Mouse (Mus musculus): ENCODE measurements around the gene Tmem101. TPM values are rescaled to one million over a fixed set of nuclear protein-coding genes. Genes with fewer than 3 reads are reported as not detected.
"Not testable (repeated sequence)": the region's sequence is repeated elsewhere in the genome, so short reads cannot be mapped to it uniquely, and the experiment has no call there.

The Tmem101 gene
- polyA plus RNA-seq, 1 experiment from 2014 or later = 26.0 TPM

GRCm38 (mm10) chr11:102167539-102167938 lies 11.3 kb upstream of the Tmem101 start:
- no peak overlapping the region for H3K4me2 ChIP-seq
- 87% methylated on average over 5 of the region's 5 CpGs for WGBS
- no peak for DNase-seq (ENCODE audit: low spot score)
- no peak overlapping the region for H3K27ac ChIP-seq (ENCODE audit: low read depth, low read length)
- peaks cover 39% of the 10 kb centered on the region for H3K36me3 ChIP-seq (ENCODE audit: control insufficient read depth, insufficient read depth, low read length)
- no peaks in the 10 kb centered on the region for H3K27me3 ChIP-seq (replicated peaks; ENCODE audit: control insufficient read depth, insufficient read depth, low read length)
- 0 out of 2 replicates have a peak, but pooled peaks cover 3% of the 10 kb centered on the region for H3K4me1 ChIP-seq (replicated peaks; ENCODE audit: control insufficient read depth, insufficient read depth, low read length)
- no peaks in the 10 kb centered on the region for H3K9me3 ChIP-seq (ENCODE audit: control insufficient read depth, low read length)
- ATAC-seq (replicated peaks; ENCODE audit: low FRiP score) = no peak
- no peak overlapping the region for H3K4me3 ChIP-seq (ENCODE audit: low read depth, low read length)
- H3K9ac ChIP-seq (ENCODE audit: low read depth, low read length) = no peak overlapping the region

GRCm38 (mm10) chr11:102165971-102166722 lies 9.9 kb upstream of the Tmem101 start:
- no peak for ATAC-seq (replicated peaks; ENCODE audit: low FRiP score)
- Histone ChIP-seq H3K27me3 (replicated peaks; ENCODE audit: control insufficient read depth, insufficient read depth, low read length) (no peaks in the 10 kb centered on the region), H3K4me2 (no peak overlapping the region), H3K36me3 (ENCODE audit: control insufficient read depth, insufficient read depth, low read length) (peaks cover 43% of the 10 kb centered on the region), H3K9me3 (ENCODE audit: control insufficient read depth, low read length) (no peaks in the 10 kb centered on the region), H3K27ac (ENCODE audit: low read depth, low read length) (no peak overlapping the region), H3K4me3 (ENCODE audit: low read depth, low read length) (no peak overlapping the region), H3K4me1 (replicated peaks; ENCODE audit: control insufficient read depth, insufficient read depth, low read length) (0 out of 2 replicates have a peak, but pooled peaks cover 3% of the 10 kb centered on the region), H3K9ac (ENCODE audit: low read depth, low read length) (no peak overlapping the region)
- WGBS = 66% methylated on average over 6 of the region's 6 CpGs
- no peak for DNase-seq (ENCODE audit: low spot score)

GRCm38 (mm10) chr11:102159781-102160180 lies 3.6 kb upstream of the Tmem101 start:
- Histone ChIP-seq H3K4me1 (replicated peaks; ENCODE audit: control insufficient read depth, insufficient read depth, low read length) (peaks cover 3% of the 10 kb centered on the region), H3K4me3 (ENCODE audit: low read depth, low read length) (no peak overlapping the region), H3K4me2 (no peak overlapping the region), H3K9me3 (ENCODE audit: control insufficient read depth, low read length) (no peaks in the 10 kb centered on the region), H3K27ac (ENCODE audit: low read depth, low read length) (no peak overlapping the region), H3K9ac (ENCODE audit: low read depth, low read length) (no peak overlapping the region), H3K27me3 (replicated peaks; ENCODE audit: control insufficient read depth, insufficient read depth, low read length) (no peaks in the 10 kb centered on the region), H3K36me3 (ENCODE audit: control insufficient read depth, insufficient read depth, low read length) (peaks cover 22% of the 10 kb centered on the region)
- no peak for DNase-seq (ENCODE audit: low spot score)
- 72% methylated on average over 5 of the region's 5 CpGs for WGBS
- no peak for ATAC-seq (replicated peaks; ENCODE audit: low FRiP score)

GRCm38 (mm10) chr11:102158024-102158423 lies 1.8 kb upstream of the Tmem101 start:
- H3K4me3 ChIP-seq (ENCODE audit: low read depth, low read length); H3K27ac ChIP-seq (ENCODE audit: low read depth, low read length); DNase-seq (ENCODE audit: low spot score); H3K4me1 ChIP-seq (replicated peaks; ENCODE audit: control insufficient read depth, insufficient read depth, low read length); H3K27me3 ChIP-seq (replicated peaks; ENCODE audit: control insufficient read depth, insufficient read depth, low read length); H3K4me2 ChIP-seq; H3K9me3 ChIP-seq (ENCODE audit: control insufficient read depth, low read length); ATAC-seq (replicated peaks; ENCODE audit: low FRiP score); H3K9ac ChIP-seq (ENCODE audit: low read depth, low read length): not testable (repeated sequence)
- peaks cover 13% of the 10 kb centered on the region for H3K36me3 ChIP-seq (ENCODE audit: control insufficient read depth, insufficient read depth, low read length)
- WGBS = 80% methylated on average over 2 of the region's 2 CpGs

GRCm38 (mm10) chr11:102156786-102157089 lies 534 bp upstream of the Tmem101 start:
- DNase-seq (ENCODE audit: low spot score) (no peak), ATAC-seq (replicated peaks; ENCODE audit: low FRiP score) (no peak)
- Histone ChIP-seq H3K9ac (ENCODE audit: low read depth, low read length) (0 out of 2 replicates have a peak overlapping the region, but pooled peaks have one; percentile 4), H3K9me3 (ENCODE audit: control insufficient read depth, low read length) (no peaks in the 10 kb centered on the region), H3K36me3 (ENCODE audit: control insufficient read depth, insufficient read depth, low read length) (peaks cover 7% of the 10 kb centered on the region), H3K4me1 (replicated peaks; ENCODE audit: control insufficient read depth, insufficient read depth, low read length) (peaks cover 3% of the 10 kb centered on the region), H3K4me3 (ENCODE audit: low read depth, low read length) (peak overlapping the region; percentile 93), H3K27ac (ENCODE audit: low read depth, low read length) (no peak overlapping the region), H3K4me2 (peak overlapping the region; percentile 95), H3K27me3 (replicated peaks; ENCODE audit: control insufficient read depth, insufficient read depth, low read length) (no peaks in the 10 kb centered on the region)
- 7% methylated on average over 1 of the region's 1 CpGs for WGBS

GRCm38 (mm10) chr11:102147213-102147989 lies 8.8 kb downstream of the Tmem101 start:
- peaks cover 17% of the 10 kb centered on the region for H3K4me1 ChIP-seq (replicated peaks; ENCODE audit: control insufficient read depth, insufficient read depth, low read length)
- H3K36me3 ChIP-seq (ENCODE audit: control insufficient read depth, insufficient read depth, low read length) = no peaks in the 10 kb centered on the region; the same call in 1 of the 2 replicates
- no peak for ATAC-seq (replicated peaks; ENCODE audit: low FRiP score)
- no peak for DNase-seq (ENCODE audit: low spot score)
- peak overlapping the region; percentile 80 for H3K4me2 ChIP-seq
- peak overlapping the region; percentile 55 for H3K4me3 ChIP-seq (ENCODE audit: low read depth, low read length)
- WGBS = 13% methylated on average over 34 of the region's 34 CpGs
- H3K27me3 ChIP-seq (replicated peaks; ENCODE audit: control insufficient read depth, insufficient read depth, low read length) = peaks cover 60% of the 10 kb centered on the region
- H3K9me3 ChIP-seq (ENCODE audit: control insufficient read depth, low read length) = no peaks in the 10 kb centered on the region
- no peak overlapping the region for H3K9ac ChIP-seq (ENCODE audit: low read depth, low read length)
- H3K27ac ChIP-seq (ENCODE audit: low read depth, low read length) = no peak overlapping the region

GRCm38 (mm10) chr11:102146531-102146930 lies 9.7 kb downstream of the Tmem101 start:
- H3K9me3 ChIP-seq (ENCODE audit: control insufficient read depth, low read length) = no peaks in the 10 kb centered on the region
- peak overlapping the region; percentile 80 for H3K4me2 ChIP-seq
- peaks cover 62% of the 10 kb centered on the region for H3K27me3 ChIP-seq (replicated peaks; ENCODE audit: control insufficient read depth, insufficient read depth, low read length)
- ATAC-seq (replicated peaks; ENCODE audit: low FRiP score) (0 out of 2 replicates have a peak, but pooled peaks have one; percentile 3), DNase-seq (ENCODE audit: low spot score) (no peak)
- no peak overlapping the region for H3K27ac ChIP-seq (ENCODE audit: low read depth, low read length)
- H3K4me3 ChIP-seq (ENCODE audit: low read depth, low read length) = peak overlapping the region; percentile 55
- no peaks in the 10 kb centered on the region for H3K36me3 ChIP-seq (ENCODE audit: control insufficient read depth, insufficient read depth, low read length)
- H3K9ac ChIP-seq (ENCODE audit: low read depth, low read length) = peak overlapping the region; percentile 27
- H3K4me1 ChIP-seq (replicated peaks; ENCODE audit: control insufficient read depth, insufficient read depth, low read length) = peaks cover 17% of the 10 kb centered on the region
- WGBS = 12% methylated on average over 17 of the region's 17 CpGs

- DNase-seq (ENCODE audit: low spot score) (peak; percentile 65), ATAC-seq (replicated peaks; ENCODE audit: low FRiP score) (peak; percentile 54)
- Histone ChIP-seq H3K36me3 (ENCODE audit: control insufficient read depth, insufficient read depth, low read length) (no peaks in the 10 kb centered on the region), H3K9me3 (ENCODE audit: control insufficient read depth, low read length) (no peaks in the 10 kb centered on the region), H3K4me1 (replicated peaks; ENCODE audit: control insufficient read depth, insufficient read depth, low read length) (peaks cover 17% of the 10 kb centered on the region), H3K4me2 (peak overlapping the region; percentile 80), H3K27me3 (replicated peaks; ENCODE audit: control insufficient read depth, insufficient read depth, low read length) (peaks cover 62% of the 10 kb centered on the region), H3K4me3 (ENCODE audit: low read depth, low read length) (peak overlapping the region; percentile 55), H3K9ac (ENCODE audit: low read depth, low read length) (peak overlapping the region; percentile 27), H3K27ac (ENCODE audit: low read depth, low read length) (peak overlapping the region; percentile 53; the same call in 1 of the 2 replicates)
- WGBS = 4% methylated on average over 16 of the region's 16 CpGs
Measured at GRCm38 (mm10) chr11:102146005-102146404, 10.2 kb downstream of the Tmem101 start.

All from liver, embryonic 11.5 days (tissue).